Mouse (Mus musculus) lung, embryonic 16.5 days (tissue): ENCODE results near the gene Ltbp4. TPM values are rescaled to one million over a fixed set of nuclear protein-coding genes. Genes with fewer than 3 reads are reported as not detected.
A peak's percentile ranks its signal among the peaks of the same experiment; 100 is the strongest.

Experiments used
- ATAC-seq: fragments of 200-750 bp; cut with Nextera tagmentation; 2 replicates; pipeline ENCODE4 v1.8.0; 2017; ENCODE audit warnings: low read depth, mild to moderate bottlenecking, moderate library complexity
- H3K27ac ChIP-seq: fragments of 300-500 bp; sonication (generic); 2 replicates; pipeline ENCODE4 v1.5.1; 2014; ENCODE audit warnings: mild to moderate bottlenecking, control low read depth, low read length
- H3K27me3 ChIP-seq: fragments of 300-500 bp; sonication (generic); 2 replicates; pipeline ENCODE4 v1.6.1; 2014; ENCODE audit warnings: low read depth, low read length, mixed read lengths; ENCODE audit not compliant: control insufficient read depth, insufficient read depth
- H3K36me3 ChIP-seq: fragments of 300-500 bp; sonication (generic); 2 replicates; pipeline ENCODE4 v1.6.1; 2014; ENCODE audit warnings: low read length; ENCODE audit not compliant: control insufficient read depth, insufficient read depth
- H3K4me1 ChIP-seq: fragments of 300-500 bp; sonication (generic); replicated peaks from 2 replicates; pipeline ENCODE4 v1.6.1; 2014; ENCODE audit warnings: low read length, mixed read lengths; ENCODE audit not compliant: control insufficient read depth, insufficient read depth
- H3K4me2 ChIP-seq: fragments of 300-500 bp; sonication (generic); 2 replicates; pipeline ENCODE4 v1.6.1; 2014; ENCODE audit warnings: low read depth, low read length, control low read depth
- H3K4me3 ChIP-seq: fragments of 300-500 bp; sonication (generic); 2 replicates; pipeline ENCODE4 v1.5.1; 2014; ENCODE audit warnings: mild to moderate bottlenecking, low read length, control low read depth
- H3K9ac ChIP-seq: fragments of 300-500 bp; sonication (generic); 2 replicates; pipeline ENCODE4 v1.6.1; 2014; ENCODE audit warnings: low read length, control low read depth
- H3K9me3 ChIP-seq: fragments of 300-500 bp; sonication (generic); 2 replicates; pipeline ENCODE4 v1.6.1; 2016; ENCODE audit warnings: low read length; ENCODE audit not compliant: control insufficient read depth
- WGBS: fragments of 180-500 bp; shearing (Covaris S2); extraction: QIAGEN DNeasy Blood & Tissue Kit; methylation state at CpG from one replicate; pipeline ENCODE4 v1.1.7; 2014; 5-methylcytosine and 5-hydroxymethylcytosine counted together
- polyA plus RNA-seq: library from polyadenylated mRNA; unstranded; fragments of >200 nt; fragmentation: Nextera tagmentation; extraction: Ambion mirVana; gene quantifications from 2 replicates; pipeline ENCODE4 v1.2.1, GENCODE M21; 2015

Gene Ltbp4
- polyA plus RNA-seq, 1 experiment from 2014 or later: 107 TPM

- H3K4me2 ChIP-seq: peak overlapping the region; percentile 87
- H3K27me3 ChIP-seq: no peaks in the 10 kb centered on the region
- H3K4me1 ChIP-seq: peaks cover 24% of the 10 kb centered on the region
- peak overlapping the region; percentile 46 for H3K9ac ChIP-seq
- 0 out of 2 replicates have a peak, but pooled peaks have one; percentile 3 for ATAC-seq
- H3K4me3 ChIP-seq: no peak overlapping the region; the same call in 1 of the 2 replicates
- 23% methylated on average over 26 of the region's 27 CpGs for WGBS
- no peaks in the 10 kb centered on the region for H3K9me3 ChIP-seq
- H3K27ac ChIP-seq: peak overlapping the region; percentile 65
- 0 out of 2 replicates have a peak, but pooled peaks cover 2% of the 10 kb centered on the region for H3K36me3 ChIP-seq
Observed at GRCm38 (mm10) chr7:27257046-27257851, 80.2 kb downstream of the Ltbp4 start.

DNA sequence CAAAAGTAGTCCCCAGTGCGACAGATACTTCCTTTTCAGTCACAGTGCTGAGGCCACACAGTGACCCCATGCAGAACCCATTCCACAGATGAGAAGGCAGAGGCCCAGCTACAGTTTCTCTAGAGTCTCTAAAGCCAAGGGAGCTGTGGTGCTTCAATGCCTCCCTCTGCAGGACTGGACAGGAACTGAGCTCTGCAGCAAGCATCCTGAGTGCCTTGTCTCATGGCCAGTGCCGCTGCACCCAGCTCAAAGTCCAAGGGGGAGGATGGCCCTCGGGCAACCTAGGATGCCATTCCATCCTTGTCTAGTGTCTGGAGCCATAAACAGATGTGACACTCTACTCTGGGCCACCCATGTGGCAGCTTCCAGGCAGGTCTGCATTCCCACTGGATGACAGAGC is 81.8 kb downstream of the Ltbp4 start:
- ATAC-seq: no peak
- Histone ChIP-seq H3K4me1 (peaks cover 20% of the 10 kb centered on the region), H3K9ac (no peak overlapping the region), H3K27ac (no peak overlapping the region), H3K27me3 (no peaks in the 10 kb centered on the region), H3K4me3 (no peak overlapping the region), H3K36me3 (0 out of 2 replicates have a peak, but pooled peaks cover 5% of the 10 kb centered on the region), H3K9me3 (no peaks in the 10 kb centered on the region), H3K4me2 (no peak overlapping the region)
- 68% methylated on average over 3 of the region's 3 CpGs for WGBS

Other genes starting within 250 kb of the Ltbp4 start
- gene Cyp2f2, start 217.8 kb downstream of the Ltbp4 start, polyA plus RNA-seq: 75.8 and 84.9 TPM in 2 replicates
- gene Cyp2t4, start 184.0 kb downstream of the Ltbp4 start, polyA plus RNA-seq: 0.18 TPM in 1 of 2 replicates, not detected in the other
- gene Egln2, start 170.9 kb downstream of the Ltbp4 start, polyA plus RNA-seq: 68.8 and 72.9 TPM in 2 replicates
- 73.2 and 76.1 TPM in 2 replicates for gene Rab4b, start 158.8 kb downstream of the Ltbp4 start, polyA plus RNA-seq
- 1.4 and 1.7 TPM in 2 replicates for gene Gm21983, start 156.6 kb downstream of the Ltbp4 start, polyA plus RNA-seq
- gene Mia, start 156.5 kb downstream of the Ltbp4 start, polyA plus RNA-seq: 170 and 185 TPM in 2 replicates
- gene BC024978, start 141.9 kb downstream of the Ltbp4 start, polyA plus RNA-seq: 3.1 and 3.5 TPM in 2 replicates
- 246 and 251 TPM in 2 replicates for gene Snrpa, start 141.4 kb downstream of the Ltbp4 start, polyA plus RNA-seq
- 4.1 and 4.3 TPM in 2 replicates for gene Itpkc, start 109.0 kb downstream of the Ltbp4 start, polyA plus RNA-seq
- 23.4 and 23.5 TPM in 2 replicates for gene Coq8b, start 104.7 kb downstream of the Ltbp4 start, polyA plus RNA-seq
- 14.8 and 14.9 TPM in 2 replicates for gene Numbl, start 79.3 kb downstream of the Ltbp4 start, polyA plus RNA-seq
- 43.6 and 46.2 TPM in 2 replicates for gene Shkbp1, start 18.3 kb upstream of the Ltbp4 start, polyA plus RNA-seq
- gene Gm20479, start 19.7 kb upstream of the Ltbp4 start, polyA plus RNA-seq: 0.52 and 1.1 TPM in 2 replicates
- 0.29 and 0.41 TPM in 2 replicates for gene Sptbn4, start 110.0 kb upstream of the Ltbp4 start, polyA plus RNA-seq
- gene Blvrb, start 110.3 kb upstream of the Ltbp4 start, polyA plus RNA-seq: 58.3 and 75.9 TPM in 2 replicates
- gene Sertad3, start 136.1 kb upstream of the Ltbp4 start, polyA plus RNA-seq: 28.4 and 30.7 TPM in 2 replicates
- 55.6 and 57.3 TPM in 2 replicates for gene Sertad1, start 149.2 kb upstream of the Ltbp4 start, polyA plus RNA-seq
- gene Prx, start 161.6 kb upstream of the Ltbp4 start, polyA plus RNA-seq: 13.0 and 13.6 TPM in 2 replicates
- 0.72 and 1.1 TPM in 2 replicates for gene Hipk4, start 185.6 kb upstream of the Ltbp4 start, polyA plus RNA-seq
- gene Pld3, start 215.5 kb upstream of the Ltbp4 start, polyA plus RNA-seq: 85.6 and 95.6 TPM in 2 replicates
- gene 2310022A10Rik, start 215.5 kb upstream of the Ltbp4 start, polyA plus RNA-seq: 22.8 and 24.9 TPM in 2 replicates